Mouse (Mus musculus) lung, adult 18-20 months (tissue): ENCODE results near the gene Ide.

Source experiments
- DNase-seq, 2 experiments: peaks; one replicate each; pipeline ENCODE4 v3.0.0; 2022; ENCODE audit warnings: mixed read lengths in 2 of 2

The Ide gene

DNA sequence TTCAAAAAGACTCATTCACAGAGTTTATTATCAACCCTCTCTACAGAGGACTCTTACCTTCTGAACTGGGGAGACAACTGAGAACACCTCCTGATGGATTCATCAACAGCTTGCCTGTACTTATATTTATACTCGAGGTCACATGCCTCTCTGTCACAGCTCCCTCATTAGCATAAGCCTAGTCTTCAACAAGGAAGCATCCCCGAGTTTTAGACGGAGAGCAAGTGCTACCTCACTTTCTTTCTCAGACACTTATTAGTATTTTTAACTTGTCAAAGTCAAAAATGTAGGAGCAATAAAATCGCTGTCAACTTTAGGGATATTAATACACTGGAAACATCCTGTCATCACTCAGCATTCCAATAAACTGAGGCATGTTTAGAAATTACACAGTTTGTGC lies at the start of gene Ide:
Gene Ide (minus strand): TSS at position 101 of the 400 bp plus-strand sequence.
- no peak for DNase-seq

DNA sequence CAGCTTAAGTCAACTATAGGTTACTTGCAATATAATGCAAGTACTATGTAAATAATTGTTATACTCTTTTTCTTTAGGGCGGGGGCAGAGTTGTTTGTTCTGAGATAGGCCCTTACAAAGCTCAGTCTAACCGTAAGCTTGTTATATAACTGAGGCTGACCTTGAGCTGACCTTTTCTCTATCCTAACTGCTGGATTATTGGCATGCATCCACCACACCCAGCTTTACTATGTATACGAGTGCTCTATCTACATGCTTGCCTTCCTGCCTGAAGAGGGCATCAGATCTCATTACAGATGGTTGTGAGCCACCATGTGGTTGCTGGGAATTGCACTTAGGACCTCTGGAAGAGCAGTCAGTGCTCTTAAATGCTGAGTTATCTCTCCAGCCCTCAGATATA lies 48.5 kb upstream of the Ide start:
- no peak for DNase-seq

DNA sequence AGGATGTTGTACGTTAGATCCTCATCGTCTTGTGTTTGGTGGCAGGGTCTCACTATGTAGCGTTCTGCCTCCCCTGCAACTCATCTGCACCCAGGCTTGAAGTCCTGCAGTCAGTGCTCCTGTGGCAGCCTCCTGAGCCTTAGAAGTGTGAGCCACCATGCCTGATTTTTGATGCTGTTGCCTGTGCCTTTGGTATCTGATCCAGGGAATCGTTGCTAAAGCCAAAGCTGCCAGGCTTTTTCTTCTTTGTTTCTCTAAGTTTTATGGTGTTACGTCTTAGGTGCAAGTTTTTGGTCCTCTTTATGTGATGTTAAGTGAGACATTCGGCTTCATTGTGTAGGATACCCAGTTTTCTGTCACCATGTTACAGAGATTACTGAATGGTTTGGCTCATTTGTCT lies 41.2 kb upstream of the Ide start:
- no peak for DNase-seq

DNA sequence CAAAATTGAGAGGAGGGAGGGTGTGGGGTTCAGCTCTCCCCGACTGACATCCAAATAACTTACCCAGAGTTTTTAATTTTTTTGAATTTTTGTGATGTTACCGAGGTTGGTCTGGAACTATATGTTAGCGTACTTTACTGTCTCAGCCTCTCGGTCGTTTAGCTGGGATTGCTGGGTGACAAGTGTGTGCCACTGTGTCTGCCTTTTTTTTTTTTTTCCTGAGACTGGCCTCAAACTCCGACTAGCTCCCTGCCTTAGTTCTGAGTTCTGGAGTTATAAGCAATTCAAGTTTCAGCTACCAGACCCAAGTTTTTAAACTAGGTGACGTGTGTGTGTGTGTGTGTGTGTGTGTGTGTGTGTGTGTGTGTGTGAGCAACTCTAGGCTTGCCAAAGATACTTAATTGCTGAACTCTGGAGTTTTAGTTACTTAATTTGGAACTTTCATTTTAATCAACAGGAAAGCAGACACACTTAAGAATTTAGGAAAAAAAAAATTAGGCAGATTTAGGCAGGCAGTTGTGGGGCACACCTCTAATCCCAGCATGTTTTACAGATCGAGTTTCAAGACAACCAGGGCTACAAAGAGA lies 39.8 kb upstream of the Ide start:
- no peak for DNase-seq

DNA sequence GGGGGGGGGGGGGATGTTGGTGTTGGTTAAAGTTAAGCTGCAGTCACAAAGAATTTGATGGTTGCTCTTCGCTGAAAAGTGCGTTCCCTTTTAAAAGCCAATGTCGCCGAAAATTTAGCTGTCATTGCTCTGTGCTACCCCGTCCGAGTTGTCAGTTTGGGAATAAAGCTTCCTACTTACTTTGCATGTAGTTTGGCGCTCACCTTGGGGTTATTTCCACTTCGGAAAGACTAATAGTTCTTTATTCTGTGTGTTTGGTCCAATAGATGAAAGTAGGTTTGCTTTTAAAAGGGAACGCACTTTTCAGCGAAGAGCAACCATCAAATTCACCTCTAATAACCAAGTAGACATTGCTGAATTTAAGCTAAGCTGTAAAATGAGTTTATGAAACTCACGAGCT lies 39.2 kb upstream of the Ide start:
- no peak for DNase-seq

DNA sequence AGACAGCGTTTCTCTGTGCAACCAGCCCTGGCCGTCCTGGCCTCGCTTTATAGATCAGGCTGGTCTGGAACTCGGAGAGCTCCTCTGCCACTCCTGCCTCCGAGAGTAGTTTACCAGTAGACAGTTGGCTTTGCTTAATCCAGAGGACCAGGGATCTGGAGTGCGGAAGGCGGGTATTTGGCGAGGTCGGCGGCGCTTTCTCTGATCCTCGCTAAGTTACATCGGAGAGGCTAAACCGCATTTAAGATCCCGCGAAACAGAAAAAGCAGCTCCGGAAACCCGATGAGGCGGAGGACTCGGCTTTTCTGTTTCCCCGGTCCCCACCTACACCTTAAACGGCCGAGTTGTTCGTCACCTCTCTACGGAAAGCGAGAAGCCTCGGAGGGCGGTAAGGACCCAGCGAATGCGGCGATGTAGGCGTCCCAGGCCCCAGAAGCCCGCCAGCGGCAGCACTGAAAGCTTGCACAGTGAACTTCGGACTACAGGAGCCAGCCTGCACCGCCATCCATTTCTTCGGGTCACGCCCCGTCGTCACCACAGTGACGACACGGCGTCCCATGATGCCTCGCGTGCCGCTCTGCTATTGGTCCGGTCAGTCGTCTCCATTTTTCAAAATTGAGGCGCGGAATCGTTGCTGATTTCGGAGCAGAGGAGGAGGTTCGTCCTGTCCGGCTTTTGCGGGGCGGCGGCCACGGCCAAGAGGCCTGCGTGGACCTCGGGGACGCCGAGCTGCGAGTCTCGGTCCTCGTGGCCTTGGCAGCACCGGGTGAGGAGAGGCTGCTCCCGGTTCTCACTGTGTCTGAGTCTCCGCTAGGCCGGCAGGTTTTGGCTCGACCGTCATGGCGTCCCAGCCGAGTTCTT lies 38.3 kb upstream of the Ide start, which contains the start of gene Kif11:
Gene Kif11 (plus strand): TSS at position 649 of the 861 bp plus-strand sequence.
- DNase-seq, result peak; percentile 97 to 98

DNA sequence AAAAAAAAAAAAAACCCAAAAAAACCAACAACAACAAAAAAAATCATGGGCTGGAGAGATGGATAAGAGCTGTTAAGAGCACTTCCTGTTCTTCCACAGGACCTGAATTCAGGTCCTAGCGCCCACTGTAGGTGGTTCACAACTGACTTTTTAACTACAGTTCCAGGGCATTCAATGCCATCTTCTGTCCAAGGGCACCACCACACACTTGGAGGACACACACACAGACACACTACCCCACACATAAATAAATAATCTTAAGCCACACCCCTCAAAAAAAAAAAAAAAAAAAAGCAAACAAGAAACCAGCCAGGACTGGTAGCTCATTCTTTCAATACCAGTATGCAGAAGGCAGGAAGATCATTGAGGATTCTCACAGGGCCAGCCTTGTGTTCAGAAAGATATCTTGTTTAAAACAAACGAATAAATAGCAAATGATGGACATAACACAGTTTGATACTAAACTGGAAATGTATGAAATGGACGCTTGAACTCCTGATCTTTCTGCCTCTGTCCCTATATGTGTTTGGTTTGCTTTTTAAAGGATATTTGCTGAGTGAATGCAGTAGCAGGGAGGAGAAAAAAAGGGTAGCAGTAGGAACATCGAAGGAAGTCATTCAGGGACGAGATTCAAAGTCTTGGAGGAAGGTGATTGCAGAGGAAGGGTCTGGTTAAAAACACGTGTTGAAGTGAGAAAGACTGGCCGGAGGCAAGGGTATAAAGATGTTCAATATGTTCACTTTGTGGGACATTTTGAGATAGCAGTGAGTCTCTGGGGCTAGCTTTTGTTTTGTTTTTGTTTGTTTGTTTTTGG lies 37.5 kb upstream of the Ide start:
- DNase-seq, result no peak

DNA sequence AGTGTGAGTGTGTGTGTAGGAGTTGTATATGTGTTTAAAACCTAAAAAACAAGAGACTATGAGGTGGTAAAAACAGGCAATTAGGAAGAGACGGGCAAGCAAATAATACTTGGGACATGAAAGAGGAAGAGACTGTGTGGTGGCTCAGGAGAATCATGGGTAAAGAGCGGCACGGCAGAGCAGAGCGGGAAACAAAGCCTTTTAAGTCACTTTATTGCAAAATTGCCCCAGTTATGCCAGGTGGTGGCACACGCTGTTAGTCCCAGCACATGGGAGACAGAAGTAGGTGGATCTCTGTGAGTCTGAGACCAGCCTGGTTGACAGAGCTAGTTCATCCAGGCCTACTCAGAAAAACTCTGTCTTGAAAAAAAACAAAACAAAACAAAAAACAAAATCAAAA lies 32.7 kb upstream of the Ide start:
- DNase-seq, result peak; percentile 20 to 34

DNA sequence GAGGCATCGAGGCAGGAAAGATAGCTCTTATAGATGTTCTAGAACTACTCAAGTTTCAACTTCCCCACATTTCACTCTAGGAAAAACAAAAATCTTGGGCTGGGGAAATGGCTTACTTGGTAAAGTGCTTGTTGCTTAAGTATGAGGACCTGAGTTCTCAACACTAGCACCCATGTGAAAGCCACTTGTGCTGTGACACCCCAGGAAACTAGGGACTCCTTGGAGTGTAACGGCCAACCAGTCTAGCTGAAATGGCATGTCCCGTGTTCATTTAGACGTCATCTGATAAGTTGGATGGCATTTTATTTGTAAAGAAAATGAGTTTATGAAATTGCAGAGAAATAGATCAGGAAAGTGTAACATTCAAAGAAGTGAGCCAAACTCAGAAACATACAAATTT lies 32.3 kb upstream of the Ide start:
- no peak for DNase-seq

DNA sequence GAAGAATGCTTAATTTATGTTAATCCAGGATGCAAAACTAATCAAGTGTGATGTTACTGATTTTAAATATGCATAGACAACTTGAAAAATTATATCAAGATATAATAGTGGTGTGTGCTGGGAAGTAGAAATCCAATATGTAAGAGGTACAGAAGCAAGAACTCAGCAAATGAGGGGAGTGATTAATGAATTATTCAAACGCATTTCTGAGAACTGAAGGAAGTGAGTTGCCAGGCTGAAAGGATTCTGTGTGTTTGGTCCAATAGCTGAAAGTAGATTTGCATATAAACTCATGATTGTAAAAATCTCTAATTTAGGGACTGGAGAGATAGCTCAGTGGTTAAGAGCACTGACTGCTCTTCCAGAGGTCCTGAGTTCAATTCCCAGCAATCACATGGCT lies 31.3 kb upstream of the Ide start:
- no peak for DNase-seq

DNA sequence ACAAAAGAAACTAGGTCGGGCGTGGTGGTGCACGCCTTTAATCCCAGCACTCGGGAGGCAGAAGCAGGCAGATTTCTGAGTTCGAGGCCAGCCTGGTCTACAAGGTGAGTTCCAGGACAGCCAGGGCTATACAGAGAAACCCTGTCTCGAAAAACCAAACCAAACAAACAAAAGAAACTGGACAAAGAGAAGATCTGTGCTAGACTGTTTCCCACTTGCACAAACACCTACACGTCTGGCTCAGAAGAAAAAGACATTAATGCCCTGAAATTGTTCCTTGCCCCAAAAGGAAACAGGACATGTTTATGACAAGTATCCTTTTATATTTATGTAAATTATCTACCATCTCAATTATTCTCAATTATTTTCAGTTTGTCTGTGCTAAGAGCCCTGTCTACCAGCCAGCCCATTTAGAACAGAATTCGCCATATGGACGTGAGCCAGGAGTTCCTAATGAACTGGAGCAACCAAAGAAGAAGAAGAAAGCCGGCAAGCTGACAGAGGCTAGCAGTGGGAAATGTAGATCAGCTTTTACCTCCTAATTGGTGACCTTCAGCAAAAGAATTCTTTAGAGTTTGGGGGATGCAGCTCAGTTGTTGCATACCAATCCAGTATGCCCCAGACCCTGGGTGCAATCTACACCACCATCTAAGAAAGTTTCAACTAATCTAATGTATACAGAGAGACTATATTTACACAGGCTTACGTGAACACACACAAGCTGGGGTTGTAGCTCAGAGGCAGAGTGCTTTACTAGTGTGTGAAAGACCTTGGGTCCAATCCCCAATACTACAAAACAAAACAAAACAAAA lies 25.7 kb upstream of the Ide start:
- no peak for DNase-seq

DNA sequence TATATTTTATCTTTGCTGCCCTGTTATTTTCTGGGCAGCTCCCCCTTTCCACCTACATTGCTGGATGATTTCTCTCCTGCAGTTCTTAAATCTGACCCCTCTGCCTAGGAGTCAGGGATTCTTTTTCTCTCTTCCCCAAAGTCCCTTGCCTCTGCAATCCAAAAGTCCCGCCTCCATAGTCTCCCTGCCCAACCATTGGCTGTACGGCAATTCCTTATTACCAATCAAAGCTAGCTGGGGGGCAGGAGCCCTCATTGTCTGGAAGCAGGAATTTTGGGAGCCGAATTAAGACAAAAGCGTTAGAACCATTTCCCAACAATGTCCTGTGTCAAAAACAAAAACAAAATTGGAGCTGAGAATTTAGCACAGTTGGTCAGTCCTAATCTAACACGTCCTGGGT lies 24.9 kb upstream of the Ide start:
- no peak for DNase-seq

DNA sequence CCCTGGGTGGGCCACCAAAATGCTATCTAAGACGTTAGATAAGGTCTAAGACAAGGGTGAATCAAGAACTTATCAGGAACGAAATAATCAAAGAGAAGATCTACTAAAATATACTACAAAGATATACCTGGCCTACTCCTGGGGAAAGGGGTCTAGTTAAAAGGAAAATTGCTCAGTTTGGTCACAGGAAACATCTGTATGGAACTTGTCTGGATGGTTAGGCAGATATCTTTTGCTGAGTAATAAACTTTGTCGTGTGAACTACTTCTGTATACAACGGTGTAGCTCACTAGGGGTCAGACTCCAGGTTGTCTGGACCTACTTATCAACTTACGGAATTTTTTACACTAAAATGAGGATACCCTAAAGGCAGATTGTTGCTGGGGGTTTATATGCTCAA lies 22.4 kb upstream of the Ide start:
- DNase-seq, result no peak

DNA sequence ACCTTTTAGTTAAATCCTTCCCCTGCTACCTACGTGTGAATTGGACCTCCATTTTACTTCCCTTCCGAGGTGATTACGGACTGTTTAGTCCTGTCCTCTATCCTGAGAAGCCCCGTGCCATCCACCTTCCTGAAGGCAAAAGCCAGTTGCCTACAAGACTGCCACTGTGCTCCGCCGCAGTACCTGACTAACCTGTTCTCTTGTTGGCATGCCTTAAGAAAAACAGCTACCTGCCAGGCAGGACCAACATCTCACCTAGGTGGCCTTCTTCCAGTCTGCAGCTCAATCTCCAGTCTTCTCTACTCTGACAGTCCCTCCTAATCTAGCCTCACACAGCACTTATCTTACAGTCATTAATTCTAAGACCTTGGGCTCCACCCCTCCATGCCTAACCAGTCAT lies 15.7 kb upstream of the Ide start:
- DNase-seq, result peak; percentile 18 to 59

DNA sequence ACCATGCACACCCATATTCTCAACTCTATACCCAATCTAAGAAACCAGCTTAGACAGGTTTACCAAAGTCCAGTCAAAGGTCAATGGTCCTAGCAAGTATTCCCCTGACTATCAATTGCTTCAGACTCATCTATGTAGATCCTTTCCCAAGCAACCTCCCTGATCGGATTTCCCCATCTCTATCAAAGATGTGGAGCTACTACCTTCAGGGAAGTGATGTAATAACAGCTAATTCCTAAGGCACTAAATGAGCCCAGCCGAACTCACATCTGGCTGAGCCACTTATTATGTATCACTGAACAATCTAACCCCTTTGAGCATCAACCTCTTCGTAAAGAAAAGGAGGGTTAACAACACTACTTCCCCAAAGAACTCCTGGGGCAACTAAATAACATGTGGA lies 15.1 kb upstream of the Ide start:
- DNase-seq, result no peak

DNA sequence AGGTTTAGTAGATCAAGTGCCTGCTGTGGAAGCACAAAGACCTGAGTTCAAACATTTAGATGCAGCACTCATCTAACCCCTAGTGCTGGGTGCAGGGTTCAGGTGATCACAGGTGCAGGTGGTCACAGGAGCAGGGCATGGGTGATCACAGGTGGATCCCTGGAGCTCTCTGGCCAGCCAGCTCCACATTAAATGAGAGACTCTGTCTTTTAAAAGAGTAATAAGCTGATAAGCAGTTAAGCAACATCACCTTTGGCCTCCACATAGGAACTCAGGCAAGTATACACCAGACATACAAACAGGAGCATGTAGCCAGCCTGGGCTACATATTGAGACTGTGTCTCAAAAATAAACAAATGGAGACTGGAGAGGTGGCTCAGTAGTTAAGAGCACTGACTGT lies 11.3 kb upstream of the Ide start:
- DNase-seq, result no peak

DNA sequence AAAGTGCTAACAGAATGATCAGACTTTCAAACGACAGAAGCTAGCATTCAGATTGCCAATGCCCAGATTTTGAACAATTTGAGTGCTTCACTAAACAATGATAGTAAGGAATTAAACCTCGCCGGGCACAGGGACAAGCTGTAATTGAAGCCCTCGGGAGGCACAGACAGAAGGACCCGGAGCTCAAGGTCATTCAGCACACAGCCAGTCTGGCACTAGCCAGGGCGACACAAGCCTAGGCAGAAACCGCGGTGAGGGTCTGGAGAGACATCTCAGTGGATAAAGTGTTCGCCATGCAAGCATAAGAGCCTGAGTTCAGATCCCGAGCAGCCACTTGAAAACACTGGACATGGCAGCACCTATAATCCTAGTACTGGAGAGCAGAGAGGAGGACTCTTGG lies 10.7 kb upstream of the Ide start:
- DNase-seq, result no peak

DNA sequence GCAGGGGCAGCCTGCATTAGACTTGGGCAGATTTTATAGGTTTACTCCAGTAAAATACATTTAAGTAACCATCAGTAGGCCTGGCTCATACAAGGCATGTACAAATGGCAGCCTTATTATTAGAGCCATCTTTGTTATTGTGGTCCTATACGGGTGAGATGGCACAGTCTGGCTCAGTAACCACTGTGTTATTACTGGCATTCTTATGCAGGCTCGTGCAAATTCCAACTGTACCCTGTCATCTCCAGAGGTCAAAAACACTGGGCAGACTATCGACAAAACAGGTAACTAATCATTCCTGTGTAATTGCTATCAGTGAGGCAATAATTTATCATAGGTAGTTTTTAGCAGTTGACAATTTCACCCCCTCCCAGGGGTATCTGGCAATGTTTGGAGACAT lies 8.6 kb upstream of the Ide start:
- no peak for DNase-seq

DNA sequence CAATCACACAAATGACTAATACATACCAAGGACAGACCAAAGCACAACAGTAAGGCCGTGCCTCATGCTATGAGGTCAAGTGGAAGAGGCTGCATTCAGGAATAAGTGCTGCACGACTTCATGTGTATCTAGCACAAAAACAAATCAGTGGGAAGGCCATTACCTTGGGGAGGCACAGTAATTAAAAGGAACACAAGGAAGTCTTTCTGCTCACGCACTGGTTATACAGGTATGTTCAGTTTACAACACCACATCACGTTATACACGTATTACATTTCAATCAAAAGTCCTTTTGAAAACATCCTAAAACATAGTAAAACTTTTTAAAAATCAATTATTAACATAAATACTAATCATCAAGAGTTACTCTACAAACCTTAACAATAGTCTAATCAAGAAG lies 6.2 kb upstream of the Ide start:
- DNase-seq, result peak in 1 of 2 experiments; percentile 17

DNA sequence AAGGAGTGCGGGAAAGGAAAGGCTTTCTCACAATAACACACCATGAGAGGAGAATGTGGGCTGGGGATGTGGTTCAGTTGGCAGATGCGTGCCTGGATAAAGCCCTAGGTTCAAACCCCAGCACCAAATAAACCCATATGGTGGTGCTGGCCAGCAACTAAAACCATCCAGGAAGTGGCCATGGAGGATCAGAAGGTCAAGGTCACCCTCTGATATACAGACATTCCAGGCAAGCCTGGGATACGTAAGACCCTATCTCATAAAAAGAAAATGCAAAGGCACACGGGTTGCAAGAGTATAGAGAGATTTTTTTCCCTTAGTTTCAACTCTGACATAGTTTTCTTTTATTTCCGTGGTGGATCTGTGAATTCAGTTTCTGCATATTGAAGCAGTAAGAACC lies 3.3 kb upstream of the Ide start:
- no peak for DNase-seq

DNA sequence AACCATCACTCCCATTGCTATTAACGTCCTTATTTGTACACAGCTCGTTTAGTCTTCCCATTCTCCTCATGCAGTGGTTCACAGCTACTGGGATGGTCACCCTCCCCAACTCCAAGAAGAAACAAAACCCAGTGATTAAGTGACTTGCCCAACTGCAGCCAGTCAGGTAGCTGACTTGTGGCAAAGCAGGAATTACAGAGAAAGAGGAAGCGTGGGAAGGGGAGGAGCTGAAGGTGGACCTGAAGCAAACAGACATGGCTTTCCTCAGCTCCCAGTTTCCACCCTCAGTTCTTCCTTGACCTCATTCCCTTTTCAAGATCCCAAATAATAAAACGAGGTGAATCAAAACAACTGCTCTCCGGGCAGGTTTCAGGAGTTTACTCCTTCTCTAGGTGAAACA lies 2.8 kb upstream of the Ide start:
- DNase-seq, result no peak

DNA sequence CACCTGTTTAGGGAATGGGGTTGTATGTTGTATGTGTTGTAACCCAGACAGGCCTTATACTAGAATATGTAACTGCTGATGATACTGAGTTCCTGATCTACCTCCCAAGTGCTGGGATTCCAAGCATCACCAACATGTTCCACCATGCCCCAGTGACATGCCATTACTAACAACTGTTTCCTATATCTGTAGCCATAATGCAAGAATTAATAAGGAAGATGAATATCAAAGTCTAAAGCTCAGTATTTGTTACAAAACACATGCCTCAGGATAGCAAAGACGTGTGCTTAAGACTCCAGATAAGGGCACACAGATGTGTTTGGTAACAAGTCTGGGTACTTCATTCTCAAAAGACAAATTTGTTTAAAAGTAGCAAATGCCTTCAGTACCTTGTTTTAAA lies 2.3 kb downstream of the Ide start:
- no peak for DNase-seq

DNA sequence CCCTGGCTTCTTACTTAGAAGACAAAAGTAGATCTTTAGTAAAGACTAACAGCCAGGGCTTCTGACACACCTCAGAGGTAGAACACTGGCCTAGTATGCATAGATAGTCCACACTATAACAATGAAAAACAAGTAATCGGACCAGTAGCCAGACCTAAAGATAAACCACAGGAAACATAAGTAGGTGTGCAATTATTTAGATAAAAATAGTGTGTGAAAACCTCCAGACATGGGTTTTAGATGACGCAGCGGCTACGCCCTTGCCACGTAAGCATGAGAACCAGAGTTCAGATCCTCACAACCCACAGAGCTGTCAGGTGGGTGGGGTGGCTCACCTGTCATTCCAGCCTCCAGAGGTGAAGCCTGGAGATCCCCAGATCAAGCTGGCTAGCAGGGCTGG lies 4.3 kb downstream of the Ide start:
- DNase-seq, result no peak
